Mouse (Mus musculus): ENCODE results near the gene Eng. TPM values are rescaled to one million over a fixed set of nuclear protein-coding genes. Genes with fewer than 3 reads are reported as not detected.

The Eng gene
- total RNA-seq, 4 experiments from 2014 or later = 18.2 to 24.8 (median 18.7) TPM

DNA sequence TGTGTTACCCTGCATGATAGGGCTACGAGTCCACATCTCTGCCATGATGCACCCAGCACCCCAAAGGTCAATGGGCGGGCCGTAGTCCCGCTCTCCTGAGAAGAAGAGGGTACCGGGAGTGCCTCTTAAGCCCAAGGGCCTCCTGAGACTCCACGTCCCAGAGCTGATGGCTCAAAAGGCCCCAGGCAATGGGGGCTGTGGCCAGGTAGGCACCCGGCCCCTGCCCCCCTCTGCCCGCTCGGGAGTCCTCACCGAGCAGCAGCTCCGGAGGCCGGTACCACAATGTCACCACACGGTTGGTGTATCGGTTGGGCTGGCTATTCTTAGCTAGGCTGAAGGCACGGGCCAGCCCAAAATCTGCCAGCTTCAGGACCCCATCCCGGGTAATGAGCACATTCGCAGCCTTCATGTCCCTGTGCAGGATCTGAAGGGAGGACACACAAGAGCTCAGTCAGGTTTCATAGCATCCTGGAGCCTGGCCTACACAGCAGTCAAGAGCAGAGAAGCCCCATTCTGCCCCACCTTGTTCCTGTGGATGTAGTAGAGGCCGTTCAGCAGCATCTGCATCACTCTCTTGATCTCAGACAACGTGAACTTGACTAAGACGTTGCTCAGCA is 63.2 kb downstream of the Eng start:
- DNase-seq (ENCODE audit: low spot score in 2 of 2) = no peak

- no peak for DNase-seq (ENCODE audit: low spot score in 2 of 2)
Measured at GRCm38 (mm10) chr2:32710425-32710824, 64.0 kb downstream of the Eng start.

DNA sequence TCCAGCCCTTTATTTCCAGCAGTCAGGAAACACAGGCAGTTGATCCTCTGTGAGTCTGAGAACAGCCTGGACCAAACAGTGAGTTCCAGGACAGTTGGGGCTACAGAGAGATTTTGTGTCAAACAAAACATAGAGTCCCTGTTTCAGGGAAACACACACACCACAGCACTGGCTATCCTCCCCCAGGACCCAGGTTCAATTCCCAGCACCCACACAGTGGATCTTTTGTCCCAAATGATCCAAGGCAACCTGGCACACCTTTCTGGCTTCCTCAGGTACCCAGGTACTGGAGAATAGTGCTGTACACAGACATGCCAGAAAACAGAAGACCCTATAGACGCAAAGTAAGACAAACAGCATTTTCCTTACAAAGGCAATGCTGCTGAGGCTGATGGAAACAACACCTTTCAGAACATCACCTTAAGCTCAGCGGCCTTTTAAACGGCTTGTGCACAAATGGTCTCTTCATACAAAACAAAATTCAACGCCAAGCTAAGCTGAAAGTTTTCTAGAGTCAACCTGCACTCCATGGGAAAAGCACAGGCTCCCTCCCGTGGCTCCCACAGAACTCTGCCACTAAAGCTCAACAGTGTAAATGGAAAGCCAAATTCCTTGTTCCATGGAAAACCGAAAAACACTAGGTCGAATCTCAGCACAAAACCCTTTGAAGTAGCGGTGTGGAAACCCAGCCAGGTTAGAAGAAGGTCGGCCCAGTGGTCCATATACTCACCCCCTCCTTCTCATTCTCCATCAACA is 65.1 kb downstream of the Eng start:
- DNase-seq (ENCODE audit: low spot score in 2 of 2) = no peak

DNA sequence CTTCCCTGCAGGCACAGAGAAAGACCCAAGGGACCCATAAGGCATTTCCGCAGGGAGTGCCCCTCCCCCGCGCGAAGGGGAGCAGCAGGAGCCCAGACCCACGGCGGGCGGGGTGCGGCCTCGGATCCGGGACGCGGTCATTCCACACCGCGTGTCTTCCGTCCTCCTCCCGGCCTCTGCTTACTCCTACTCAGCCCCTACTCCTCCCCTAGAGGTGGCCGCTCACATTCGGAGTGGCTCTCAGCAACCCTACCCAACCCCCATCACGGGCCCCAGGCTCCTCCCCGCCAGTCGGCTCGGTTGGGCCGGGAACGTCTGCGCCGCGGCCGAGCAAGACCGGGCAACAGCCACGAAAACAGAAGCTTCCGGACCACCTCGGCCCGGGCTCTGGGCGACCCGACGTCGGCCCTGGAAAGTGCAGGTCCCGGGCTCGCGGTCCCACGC is 65.7 kb downstream of the Eng start:
- peak in 1 of 2 experiments; percentile 35 for DNase-seq (ENCODE audit: low spot score in 2 of 2)

DNA sequence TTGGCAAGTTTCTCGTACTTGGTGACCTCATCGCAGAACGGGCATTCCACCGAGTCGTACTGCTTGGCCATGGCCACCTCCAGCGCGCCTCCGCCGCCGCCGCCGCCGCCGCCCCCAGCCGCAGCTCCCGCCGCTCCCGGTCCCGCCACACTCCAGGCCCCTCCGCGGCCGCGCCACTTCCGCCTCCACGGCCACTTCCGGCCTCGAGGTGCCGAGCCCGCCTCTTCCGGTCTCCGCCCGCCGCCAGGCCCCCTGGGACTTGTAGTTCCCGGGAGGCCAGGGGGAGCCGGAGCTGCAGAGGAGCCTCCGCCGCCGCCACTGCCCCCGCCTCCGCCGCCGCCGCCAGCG is 66.2 kb downstream of the Eng start:
- peak; percentile 83 to 90 for DNase-seq (ENCODE audit: low spot score in 2 of 2)

DNA sequence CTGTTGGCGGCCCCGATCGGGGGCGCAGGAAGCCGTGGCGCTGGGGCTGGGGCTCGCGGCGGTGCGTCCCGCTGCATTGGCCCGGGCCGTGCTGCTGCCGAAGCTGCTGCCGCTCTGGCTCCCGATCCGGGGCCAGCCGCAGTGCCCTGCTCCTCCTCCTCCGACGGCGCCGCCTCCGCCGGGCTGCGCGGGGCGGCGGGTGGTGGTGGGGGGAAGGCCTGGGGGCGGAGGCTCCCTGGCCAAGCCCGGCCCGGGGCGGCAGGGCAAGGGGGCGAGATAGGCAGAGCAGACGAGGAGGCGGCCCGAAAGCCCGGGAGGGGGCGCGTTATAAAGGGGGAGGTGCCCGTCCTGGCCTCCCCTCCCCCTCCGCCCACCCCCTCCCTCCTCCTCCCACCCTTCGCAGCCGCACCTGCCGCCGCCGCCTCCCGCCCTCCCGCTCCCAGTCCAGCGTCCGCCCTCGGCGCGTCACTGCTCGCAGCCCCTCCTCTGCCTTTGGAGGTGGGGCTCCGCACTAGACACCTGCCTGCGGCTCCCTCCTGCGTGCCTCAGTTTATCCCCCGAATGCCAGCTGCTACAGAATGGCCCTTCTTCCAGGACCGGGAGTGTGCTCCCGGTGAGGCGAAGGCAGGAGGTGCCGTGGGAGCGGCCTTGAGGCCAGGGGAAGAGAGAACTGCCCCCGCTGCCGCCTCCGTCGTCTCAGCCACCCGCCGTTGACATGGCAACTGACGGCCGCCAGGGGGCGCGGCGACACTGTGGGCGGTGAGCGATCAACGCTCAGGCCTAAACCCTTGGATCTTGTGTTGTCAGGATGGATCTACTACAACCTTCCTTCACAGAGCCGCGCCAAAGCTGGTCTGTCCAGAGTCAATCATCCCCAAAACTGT is 66.8 kb downstream of the Eng start, which contains the start of gene Cdk9:
Gene Cdk9 (minus strand): TSS at position 143 of the 884 bp plus-strand sequence.
- peak; percentile 88 to 92 for DNase-seq (ENCODE audit: low spot score in 2 of 2)

DNA sequence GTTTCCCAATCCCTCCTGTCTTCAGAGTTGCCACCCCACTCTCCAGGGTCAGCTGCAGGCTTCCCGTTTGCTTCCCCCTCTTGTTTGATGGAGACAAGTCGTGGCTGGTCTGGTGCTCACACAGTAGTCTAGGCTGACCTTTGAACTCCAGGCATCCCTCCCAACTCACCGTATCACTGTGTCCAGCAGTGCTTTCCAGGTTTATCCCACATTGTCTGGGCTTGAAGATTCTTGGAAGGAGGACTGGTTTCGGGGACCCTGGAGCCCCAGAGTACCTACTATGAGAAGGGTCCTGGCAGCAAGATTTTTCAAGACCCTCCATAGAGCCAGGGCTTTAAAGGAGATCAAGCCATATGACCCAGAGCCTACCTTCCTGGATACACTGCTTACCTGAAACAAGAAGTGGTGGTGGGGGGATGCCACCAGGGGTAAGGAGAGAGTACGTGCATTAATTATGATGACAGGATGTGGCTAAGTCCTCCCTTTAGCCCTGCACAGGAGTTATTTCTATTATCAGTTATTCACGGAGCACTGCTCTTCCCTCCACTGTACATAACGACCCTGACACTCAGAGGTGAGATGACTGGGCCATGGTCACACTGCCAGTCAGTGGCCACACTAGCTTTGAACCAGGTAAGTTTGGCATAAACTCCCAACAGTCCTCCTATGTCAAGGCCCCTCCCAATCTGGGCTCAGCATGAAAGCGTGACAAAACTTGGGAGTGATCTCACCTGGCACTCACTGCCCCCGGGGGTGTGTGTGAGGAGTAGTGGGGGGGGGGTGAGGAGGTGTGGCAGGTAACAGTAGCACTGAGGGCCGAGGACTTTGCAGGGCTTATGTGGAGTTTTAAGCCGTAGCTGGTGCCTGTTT is 68.0 kb downstream of the Eng start:
- no peak for DNase-seq (ENCODE audit: low spot score in 2 of 2)

GRCm38 (mm10) chr2:32714987-32715425 is 68.6 kb downstream of the Eng start:
- DNase-seq (ENCODE audit: low spot score in 2 of 2) = no peak

DNA sequence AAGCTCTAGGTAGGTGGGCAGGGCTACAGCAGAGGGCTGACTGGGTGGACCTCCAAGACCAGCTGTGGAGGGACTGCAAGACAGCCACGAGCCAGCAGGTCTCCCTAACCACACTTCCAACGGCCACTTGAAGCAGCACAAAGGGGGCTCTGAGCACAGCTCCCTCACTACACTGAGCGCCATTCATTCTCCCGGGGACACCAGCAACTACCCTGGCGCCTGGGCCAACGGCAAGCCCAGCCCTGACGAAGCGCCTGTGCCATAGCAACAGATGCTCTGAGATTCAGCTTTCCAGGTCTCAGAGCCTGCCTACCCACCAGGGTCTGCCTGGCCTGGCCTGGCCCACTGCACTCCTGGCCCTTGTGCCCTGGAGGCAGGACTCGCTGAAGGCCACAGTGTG is 72.4 kb downstream of the Eng start:
- peak in 1 of 2 experiments; percentile 52 for DNase-seq (ENCODE audit: low spot score in 2 of 2)

DNA sequence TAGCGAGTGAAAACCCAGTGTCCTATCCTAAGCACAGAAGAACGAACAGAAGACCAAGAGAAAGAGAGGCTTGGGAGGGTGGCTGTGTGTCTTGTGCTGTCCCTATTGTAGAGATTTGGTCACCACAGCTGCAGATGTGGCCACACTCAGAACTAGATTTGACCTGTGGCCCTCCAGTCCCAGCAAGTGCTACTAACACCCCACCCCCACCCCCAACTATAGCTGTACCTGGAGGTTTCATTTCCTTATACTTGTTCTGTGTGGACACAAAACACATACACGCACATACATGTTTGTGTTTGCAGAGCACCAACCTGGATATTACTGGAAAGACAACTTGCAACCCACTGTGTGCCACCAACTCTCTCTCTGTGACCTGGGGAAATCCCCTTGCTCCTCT is 73.7 kb downstream of the Eng start:
- DNase-seq (ENCODE audit: low spot score in 2 of 2) = no peak

DNA sequence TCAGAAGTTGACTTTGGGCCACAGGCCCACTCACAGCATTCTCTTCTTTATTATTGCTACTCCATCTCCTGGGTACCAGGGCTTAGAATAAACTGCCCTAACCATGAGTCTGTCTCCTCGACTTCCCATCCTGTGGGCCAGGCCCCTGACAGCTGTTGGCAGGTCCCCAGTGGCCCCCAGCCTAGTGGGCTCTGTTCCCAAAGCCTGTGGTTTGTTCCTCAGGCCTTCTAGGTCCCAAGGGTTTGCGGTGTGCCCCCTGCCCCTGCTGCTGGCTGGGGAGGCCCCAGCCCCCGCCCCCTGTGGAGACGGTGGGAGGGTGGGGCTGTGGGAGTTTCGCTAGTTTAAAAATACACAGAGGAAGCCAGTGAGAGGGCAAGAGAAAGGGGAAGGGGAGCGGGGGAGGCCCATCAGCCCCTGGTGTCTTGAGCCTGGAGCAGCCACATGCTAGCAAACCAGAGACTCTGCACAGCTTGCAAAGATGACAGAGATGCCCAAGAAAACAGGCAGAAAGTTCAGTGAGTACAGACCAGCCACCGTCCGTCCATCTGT is 74.4 kb downstream of the Eng start, which contains the start of gene Sh2d3c:
Gene Sh2d3c (plus strand): TSS at position 375 of the 549 bp plus-strand sequence.
- DNase-seq (ENCODE audit: low spot score in 2 of 2) = no peak

DNA sequence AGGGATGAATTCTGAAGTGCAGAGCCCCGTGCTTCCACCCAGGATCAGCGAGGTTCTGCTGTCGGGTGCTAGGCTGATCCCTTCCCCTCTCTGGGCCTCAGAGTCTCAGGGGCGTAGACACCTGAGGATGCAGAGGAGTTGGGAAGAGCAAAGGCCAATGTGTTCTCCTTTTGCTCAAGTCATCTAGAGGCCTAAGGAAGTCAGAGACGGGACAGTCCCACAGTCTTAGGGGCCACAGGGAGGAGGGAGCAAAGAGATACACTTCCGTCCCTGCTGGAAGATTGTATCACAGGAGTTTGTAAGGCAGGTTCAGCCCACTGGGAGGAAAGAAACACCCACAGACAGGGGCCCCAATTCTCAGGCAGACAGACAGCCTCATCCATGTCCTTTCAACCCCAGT is 75.7 kb downstream of the Eng start:
- DNase-seq (ENCODE audit: low spot score in 2 of 2) = no peak

DNA sequence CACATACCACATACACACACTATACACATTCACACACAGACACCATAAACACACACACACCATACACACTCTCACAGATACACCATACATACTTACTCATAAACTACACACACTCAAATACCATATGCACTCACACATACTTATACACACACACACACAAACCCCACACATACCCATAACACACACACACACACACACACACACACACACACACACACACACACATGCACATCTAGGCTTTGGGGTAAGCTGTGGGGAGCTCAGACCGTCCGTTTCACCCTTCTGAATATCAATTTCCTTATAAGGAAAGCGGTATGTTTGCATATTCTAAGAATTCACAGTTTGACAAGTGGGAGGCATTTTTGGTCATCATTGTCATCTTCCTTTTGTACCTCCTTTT is 76.2 kb downstream of the Eng start:
- no peak for DNase-seq (ENCODE audit: low spot score in 2 of 2)

DNA sequence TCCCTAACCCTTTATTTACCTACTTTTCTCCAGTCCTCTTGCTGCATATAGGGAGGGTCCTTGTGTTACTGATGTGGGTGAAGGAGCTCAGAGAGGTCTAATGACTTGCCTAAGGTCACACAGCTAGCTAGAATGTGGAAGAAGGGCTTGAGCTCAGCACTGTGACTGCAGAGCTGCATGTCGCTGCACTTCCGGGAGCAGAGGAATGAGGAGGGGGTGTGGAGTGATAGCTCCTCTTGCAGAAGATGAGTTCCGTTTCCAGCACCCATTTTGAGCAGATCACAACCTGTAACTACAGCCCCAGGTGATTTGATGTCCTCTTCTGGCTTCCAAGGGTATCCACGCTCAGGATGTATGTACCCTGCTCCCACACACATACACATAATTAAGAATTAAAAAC is 77.8 kb downstream of the Eng start:
- DNase-seq (ENCODE audit: low spot score in 2 of 2) = no peak

DNA sequence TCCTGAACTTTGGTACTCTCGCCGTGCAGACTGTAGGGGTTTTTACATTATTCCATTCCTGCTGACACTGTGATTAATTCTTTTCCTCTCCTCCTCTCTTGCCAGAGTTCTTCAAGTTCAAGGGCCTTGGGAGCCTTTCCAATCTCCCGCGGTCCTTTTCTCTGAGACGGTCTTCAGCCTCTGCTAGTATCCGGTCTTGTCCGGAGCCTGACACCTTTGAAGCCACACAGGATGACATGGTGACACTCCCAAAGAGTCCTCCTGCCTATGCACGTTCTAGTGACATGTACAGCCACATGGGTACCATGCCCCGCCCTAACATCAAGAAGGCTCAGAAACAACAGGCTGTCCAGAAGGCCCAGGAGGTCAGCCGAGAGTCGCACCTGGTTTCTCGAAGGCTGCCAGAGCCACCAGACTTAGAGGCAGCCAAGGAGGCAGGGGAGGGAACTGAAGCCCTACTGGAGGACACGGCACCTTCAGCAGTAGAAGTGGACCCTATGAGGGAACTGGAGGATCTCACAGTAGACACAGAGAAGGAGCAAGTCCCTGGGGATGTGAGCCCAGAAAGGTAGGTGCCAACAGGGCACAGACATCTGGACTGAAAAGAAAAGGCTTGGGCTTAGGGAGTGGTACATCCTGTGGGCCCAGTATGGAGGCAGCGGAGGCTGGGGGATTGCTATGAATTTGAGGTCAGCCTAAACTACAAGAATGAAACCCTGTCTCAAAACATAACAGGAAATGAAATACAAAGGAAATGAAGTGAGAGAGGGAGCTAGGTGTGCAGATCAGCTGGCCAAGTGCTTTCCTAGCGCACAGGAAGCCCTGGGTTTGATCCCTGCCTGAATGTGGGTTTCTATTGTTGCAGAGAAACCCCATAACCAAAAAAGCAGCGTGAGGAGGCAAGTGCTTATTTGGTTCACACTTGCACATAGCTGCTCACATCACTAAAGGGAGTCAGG is 78.7 kb downstream of the Eng start:
- DNase-seq (ENCODE audit: low spot score in 2 of 2) = no peak

DNA sequence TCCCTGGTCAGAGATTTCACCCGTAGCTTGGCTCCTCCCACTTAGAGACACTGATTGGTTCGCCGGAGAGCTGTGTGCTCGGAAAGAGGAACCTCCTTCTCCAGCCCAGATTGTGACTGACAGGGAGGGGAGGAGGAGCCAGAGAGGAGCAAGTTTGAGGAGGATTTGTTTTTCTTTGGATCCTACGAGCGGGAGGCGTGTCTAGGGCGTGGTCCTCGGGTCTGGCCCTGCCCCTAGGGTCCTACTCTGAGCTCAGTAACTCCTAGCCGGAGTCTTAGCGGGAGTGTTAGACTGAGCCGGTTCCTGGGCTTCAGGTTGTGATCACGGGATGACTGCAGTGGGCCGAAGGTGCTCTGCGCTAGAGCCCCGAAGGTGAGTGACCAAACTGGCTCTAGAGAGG is 81.0 kb downstream of the Eng start:
- peak; percentile 74 to 85 for DNase-seq (ENCODE audit: low spot score in 2 of 2)

GRCm38 (mm10) chr2:32728463-32728862 is 82.1 kb downstream of the Eng start:
- DNase-seq (ENCODE audit: low spot score in 2 of 2) = no peak

- DNase-seq (ENCODE audit: low spot score in 2 of 2) = no peak
Measured at GRCm38 (mm10) chr2:32729547-32729946, 83.2 kb downstream of the Eng start.

DNA sequence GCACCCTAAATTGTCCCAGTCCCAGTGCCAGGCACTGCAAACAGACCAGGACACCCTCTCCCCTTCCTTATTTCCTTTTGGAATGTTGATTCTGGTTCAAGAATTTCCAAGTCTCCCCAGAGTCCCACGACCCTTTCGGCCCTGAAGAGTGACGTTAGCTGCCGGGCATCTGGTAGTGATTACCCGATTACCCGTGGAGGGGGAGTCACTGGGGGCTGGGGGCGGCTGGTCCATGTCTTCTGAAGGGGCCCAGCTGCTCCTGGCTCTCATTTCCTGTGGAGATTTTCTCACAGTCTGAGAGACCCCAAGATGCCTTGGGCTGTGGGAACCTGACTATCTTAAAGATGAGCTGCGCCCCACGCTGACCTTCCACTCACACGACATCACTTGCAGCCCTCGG is 84.5 kb downstream of the Eng start:
- DNase-seq (ENCODE audit: low spot score in 2 of 2) = no peak

Measured in layer of hippocampus, adult 8-10 months (tissue).